Mouse (Mus musculus): ENCODE results near the gene Loxl1. TPM values are rescaled to one million over a fixed set of nuclear protein-coding genes. Genes with fewer than 3 reads are reported as not detected.

The Loxl1 gene
- total and polyA plus RNA-seq, 2 experiments from 2014 or later = 39.2 to 61.7 TPM

- ATAC-seq (ENCODE audit: insufficient read depth, low read depth) = no peak
These were observed 40.2 kb upstream of the Loxl1 start for GRCm38 (mm10) chr9:58353224-58353623.

GRCm38 (mm10) chr9:58347795-58348194, 34.8 kb upstream of the Loxl1 start:
- no peaks in the 10 kb centered on the region for H3K9me3 ChIP-seq (replicated peaks; ENCODE audit: control insufficient read depth, low read length)
- DNase-seq (ENCODE audit: low spot score) (no peak), ATAC-seq (ENCODE audit: insufficient read depth, low read depth) (no peak)
- TF ChIP-seq CTCF (IDR thresholded peaks at IDR 0.05; ENCODE audit: low read depth) = no peak
- no peak for TF ChIP-seq EP300 (IDR thresholded peaks at IDR 0.05; ENCODE audit: low read depth)
- H3K4me3 ChIP-seq (ENCODE audit: low read depth, low read length) = no peak overlapping the region
- H3K27me3 ChIP-seq (ENCODE audit: control insufficient read depth, insufficient read depth, low read length) = no peaks in the 10 kb centered on the region
- H3K27ac ChIP-seq (ENCODE audit: low read depth) = no peak overlapping the region
- 71% methylated on average over 6 of the region's 6 CpGs for WGBS
- H3K36me3 ChIP-seq (replicated peaks; ENCODE audit: control insufficient read depth, insufficient read depth, low read length) = no peaks in the 10 kb centered on the region
- no peak overlapping the region for H3K9ac ChIP-seq (replicated peaks; ENCODE audit: low read depth, low read length)
- H3K4me2 ChIP-seq (ENCODE audit: low read depth, low read length) = no peak overlapping the region
- no peaks in the 10 kb centered on the region for H3K4me1 ChIP-seq (ENCODE audit: control insufficient read depth, insufficient read depth)

More at GRCm38 (mm10) chr9:58353224-58353623, 40.2 kb upstream of the Loxl1 start:
- H3K27me3 ChIP-seq (ENCODE audit: control insufficient read depth, insufficient read depth, low read length) = no peaks in the 10 kb centered on the region
- H3K9me3 ChIP-seq (replicated peaks; ENCODE audit: control insufficient read depth, low read length) = no peaks in the 10 kb centered on the region
- no peak overlapping the region for H3K9ac ChIP-seq (replicated peaks; ENCODE audit: low read depth, low read length)
- no peaks in the 10 kb centered on the region for H3K36me3 ChIP-seq (replicated peaks; ENCODE audit: control insufficient read depth, insufficient read depth, low read length)
- TF ChIP-seq EP300 (IDR thresholded peaks at IDR 0.05; ENCODE audit: low read depth) = no peak
- H3K4me1 ChIP-seq (ENCODE audit: control insufficient read depth, insufficient read depth) = no peaks in the 10 kb centered on the region
- H3K27ac ChIP-seq (ENCODE audit: low read depth) = no peak overlapping the region
- no peak overlapping the region for H3K4me3 ChIP-seq (ENCODE audit: low read depth, low read length)
- DNase-seq (ENCODE audit: low spot score) = no peak
- no peak overlapping the region for H3K4me2 ChIP-seq (ENCODE audit: low read depth, low read length)
- 81% methylated on average over 6 of the region's 6 CpGs for WGBS

GRCm38 (mm10) chr9:58346498-58346897, 33.5 kb upstream of the Loxl1 start:
- Histone ChIP-seq H3K4me3 (ENCODE audit: low read depth, low read length) (no peak overlapping the region), H3K4me2 (ENCODE audit: low read depth, low read length) (no peak overlapping the region), H3K9ac (replicated peaks; ENCODE audit: low read depth, low read length) (no peak overlapping the region), H3K27me3 (ENCODE audit: control insufficient read depth, insufficient read depth, low read length) (no peaks in the 10 kb centered on the region), H3K36me3 (replicated peaks; ENCODE audit: control insufficient read depth, insufficient read depth, low read length) (no peaks in the 10 kb centered on the region), H3K27ac (ENCODE audit: low read depth) (no peak overlapping the region), H3K4me1 (ENCODE audit: control insufficient read depth, insufficient read depth) (no peaks in the 10 kb centered on the region), H3K9me3 (replicated peaks; ENCODE audit: control insufficient read depth, low read length) (0 out of 2 replicates have a peak, but pooled peaks cover 4% of the 10 kb centered on the region)
- 24% methylated on average over 10 of the region's 10 CpGs for WGBS
- TF ChIP-seq EP300 (IDR thresholded peaks at IDR 0.05; ENCODE audit: low read depth) = no peak
- TF ChIP-seq CTCF (IDR thresholded peaks at IDR 0.05; ENCODE audit: low read depth) = no peak
- ATAC-seq (ENCODE audit: insufficient read depth, low read depth) (no peak), DNase-seq (ENCODE audit: low spot score) (no peak)

- no peak overlapping the region for H3K4me3 ChIP-seq (ENCODE audit: low read depth, low read length)
- TF ChIP-seq EP300 (IDR thresholded peaks at IDR 0.05; ENCODE audit: low read depth) = no peak
- TF ChIP-seq CTCF (IDR thresholded peaks at IDR 0.05; ENCODE audit: low read depth) = no peak
- 52% methylated on average over 7 of the region's 7 CpGs for WGBS
- H3K4me2 ChIP-seq (ENCODE audit: low read depth, low read length) = no peak overlapping the region
- no peak for DNase-seq (ENCODE audit: low spot score)
- no peak overlapping the region for H3K27ac ChIP-seq (ENCODE audit: low read depth)
- no peaks in the 10 kb centered on the region for H3K27me3 ChIP-seq (ENCODE audit: control insufficient read depth, insufficient read depth, low read length)
- no peaks in the 10 kb centered on the region for H3K4me1 ChIP-seq (ENCODE audit: control insufficient read depth, insufficient read depth)
- H3K9me3 ChIP-seq (replicated peaks; ENCODE audit: control insufficient read depth, low read length) = 0 out of 2 replicates have a peak, but pooled peaks cover 4% of the 10 kb centered on the region
- H3K36me3 ChIP-seq (replicated peaks; ENCODE audit: control insufficient read depth, insufficient read depth, low read length) = no peaks in the 10 kb centered on the region
- ATAC-seq (ENCODE audit: insufficient read depth, low read depth) = no peak
- no peak overlapping the region for H3K9ac ChIP-seq (replicated peaks; ENCODE audit: low read depth, low read length)
These were observed 33.0 kb upstream of the Loxl1 start for GRCm38 (mm10) chr9:58345963-58346362.

GRCm38 (mm10) chr9:58341795-58342194, 28.8 kb upstream of the Loxl1 start:
- H3K36me3 ChIP-seq (replicated peaks; ENCODE audit: control insufficient read depth, insufficient read depth, low read length) = no peaks in the 10 kb centered on the region
- 0 out of 2 replicates have a peak, but pooled peaks cover 4% of the 10 kb centered on the region for H3K9me3 ChIP-seq (replicated peaks; ENCODE audit: control insufficient read depth, low read length)
- TF ChIP-seq EP300 (IDR thresholded peaks at IDR 0.05; ENCODE audit: low read depth) (no peak), CTCF (IDR thresholded peaks at IDR 0.05; ENCODE audit: low read depth) (no peak)
- H3K27me3 ChIP-seq (ENCODE audit: control insufficient read depth, insufficient read depth, low read length) = no peaks in the 10 kb centered on the region
- H3K9ac ChIP-seq (replicated peaks; ENCODE audit: low read depth, low read length) = no peak overlapping the region
- no peak overlapping the region for H3K27ac ChIP-seq (ENCODE audit: low read depth)
- no peak overlapping the region for H3K4me2 ChIP-seq (ENCODE audit: low read depth, low read length)
- no peak for DNase-seq (ENCODE audit: low spot score)
- no peaks in the 10 kb centered on the region for H3K4me1 ChIP-seq (ENCODE audit: control insufficient read depth, insufficient read depth)
- WGBS = 82% methylated on average over 1 of the region's 1 CpGs
- no peak overlapping the region for H3K4me3 ChIP-seq (ENCODE audit: low read depth, low read length)
- ATAC-seq (ENCODE audit: insufficient read depth, low read depth) = no peak

- H3K9ac ChIP-seq (replicated peaks; ENCODE audit: low read depth, low read length) = no peak overlapping the region
- no peaks in the 10 kb centered on the region for H3K36me3 ChIP-seq (replicated peaks; ENCODE audit: control insufficient read depth, insufficient read depth, low read length)
- no peak for ATAC-seq (ENCODE audit: insufficient read depth, low read depth)
- H3K27me3 ChIP-seq (ENCODE audit: control insufficient read depth, insufficient read depth, low read length) = no peaks in the 10 kb centered on the region
- no peaks in the 10 kb centered on the region for H3K4me1 ChIP-seq (ENCODE audit: control insufficient read depth, insufficient read depth)
- TF ChIP-seq CTCF (IDR thresholded peaks at IDR 0.05; ENCODE audit: low read depth) = no peak
- no peak for TF ChIP-seq EP300 (IDR thresholded peaks at IDR 0.05; ENCODE audit: low read depth)
- 0 out of 2 replicates have a peak, but pooled peaks cover under 1% of the 10 kb centered on the region for H3K9me3 ChIP-seq (replicated peaks; ENCODE audit: control insufficient read depth, low read length)
- H3K4me3 ChIP-seq (ENCODE audit: low read depth, low read length) = no peak overlapping the region
- 59% methylated on average over 8 of the region's 8 CpGs for WGBS
- no peak overlapping the region for H3K27ac ChIP-seq (ENCODE audit: low read depth)
- no peak overlapping the region for H3K4me2 ChIP-seq (ENCODE audit: low read depth, low read length)
- DNase-seq (ENCODE audit: low spot score) = no peak
These were observed 23.8 kb upstream of the Loxl1 start for GRCm38 (mm10) chr9:58336650-58337281.
